Mouse (Mus musculus) neural tube, embryonic 12.5 days (tissue): ENCODE data around the gene Slc9a1. TPM values are rescaled to one million over a fixed set of nuclear protein-coding genes. Genes with fewer than 3 reads are reported as not detected.
A peak's percentile ranks its signal among the peaks of the same experiment; 100 is the strongest.

Source experiments
- ATAC-seq: fragments of 200-750 bp; cut with Nextera tagmentation; 2 replicates; pipeline ENCODE4 v1.8.0; 2017; ENCODE audit warnings: low read depth, mild to moderate bottlenecking, moderate TSS enrichment, moderate library complexity; ENCODE audit not compliant: low FRiP score
- H3K27ac ChIP-seq: fragments of 300-500 bp; sonication (generic); 2 replicates; pipeline ENCODE4 v1.5.1; 2016
- H3K27me3 ChIP-seq: fragments of 300-500 bp; sonication (generic); replicated peaks from 2 replicates; pipeline ENCODE4 v1.6.1; 2016; ENCODE audit warnings: mild to moderate bottlenecking
- H3K36me3 ChIP-seq: fragments of 300-500 bp; sonication (generic); 2 replicates; pipeline ENCODE4 v1.6.1; 2016; ENCODE audit warnings: mild to moderate bottlenecking
- H3K4me1 ChIP-seq: fragments of 300-500 bp; sonication (generic); 2 replicates; pipeline ENCODE4 v1.6.1; 2016
- H3K4me2 ChIP-seq: fragments of 300-500 bp; sonication (generic); replicated peaks from 2 replicates; pipeline ENCODE4 v1.6.1; 2016; ENCODE audit warnings: mild to moderate bottlenecking
- H3K4me3 ChIP-seq: fragments of 300-500 bp; sonication (generic); 2 replicates; pipeline ENCODE4 v1.5.1; 2016
- H3K9ac ChIP-seq: fragments of 300-500 bp; sonication (generic); 2 replicates; pipeline ENCODE4 v1.6.1; 2016; ENCODE audit warnings: mild to moderate bottlenecking
- H3K9me3 ChIP-seq: fragments of 300-500 bp; sonication (generic); 2 replicates; pipeline ENCODE4 v1.6.1; 2016; ENCODE audit warnings: mild to moderate bottlenecking
- whole genome bisulfite sequencing: fragments of 180-500 bp; shearing (Covaris S2); methylation state at CpG from one replicate; pipeline ENCODE4 v1.1.7; 2016; 5-methylcytosine and 5-hydroxymethylcytosine counted together
- polyA plus RNA-seq: library from polyadenylated mRNA; unstranded; fragments of >200 nt; fragmentation: Nextera tagmentation; extraction: Ambion mirVana; gene quantifications from 2 replicates; pipeline ENCODE4 v1.2.1, GENCODE M21; 2016

Slc9a1 gene
- polyA plus RNA-seq, result 7.1 and 9.0 TPM in 2 replicates

- Histone ChIP-seq H3K27me3 (no peaks in the 10 kb centered on the region), H3K4me2 (peak within 1 kb of the TSS; percentile 80), H3K4me1 (peaks cover 41% of the 10 kb centered on the region), H3K36me3 (no peaks in the 10 kb centered on the region), H3K9me3 (no peaks in the 10 kb centered on the region), H3K27ac (peak within 1 kb of the TSS; percentile 16; the same call in 1 of the 2 replicates), H3K4me3 (peak within 1 kb of the TSS; percentile 86), H3K9ac (peak within 1 kb of the TSS; percentile 87)
- peak; percentile 94 for ATAC-seq
- WGBS, result under 1% methylated on average over 40 of the region's 40 CpGs
Measured at GRCm38 (mm10) chr4:133369553-133370297, at the start of gene Slc9a1. Slc9a1 (plus strand) TSS chr4:133369706.

- Histone ChIP-seq H3K27ac (no peak overlapping the region), H3K36me3 (no peaks in the 10 kb centered on the region), H3K9me3 (no peaks in the 10 kb centered on the region), H3K4me3 (no peak overlapping the region), H3K4me1 (no peaks in the 10 kb centered on the region; the same call in 1 of the 2 replicates), H3K9ac (no peak overlapping the region), H3K4me2 (no peak overlapping the region), H3K27me3 (no peaks in the 10 kb centered on the region)
- WGBS, result 90% methylated on average over 7 of the region's 7 CpGs
- ATAC-seq, result no peak
Measured at GRCm38 (mm10) chr4:133328129-133328528, 41.4 kb upstream of the Slc9a1 start.

GRCm38 (mm10) chr4:133330296-133330695 is 39.2 kb upstream of the Slc9a1 start:
- H3K27ac ChIP-seq, result no peak overlapping the region
- H3K4me1 ChIP-seq, result no peaks in the 10 kb centered on the region; the same call in 1 of the 2 replicates
- no peaks in the 10 kb centered on the region for H3K9me3 ChIP-seq
- 86% methylated on average over 4 of the region's 4 CpGs for WGBS
- no peak overlapping the region for H3K4me2 ChIP-seq
- no peak for ATAC-seq
- no peaks in the 10 kb centered on the region for H3K36me3 ChIP-seq
- H3K4me3 ChIP-seq, result no peak overlapping the region
- no peaks in the 10 kb centered on the region for H3K27me3 ChIP-seq
- no peak overlapping the region for H3K9ac ChIP-seq

- no peak for ATAC-seq
- WGBS, result 84% methylated on average over 6 of the region's 6 CpGs
- H3K4me1 ChIP-seq, result peaks cover 13% of the 10 kb centered on the region
- H3K36me3 ChIP-seq, result no peaks in the 10 kb centered on the region
- no peak overlapping the region for H3K4me3 ChIP-seq
- no peak overlapping the region for H3K27ac ChIP-seq
- no peaks in the 10 kb centered on the region for H3K27me3 ChIP-seq
- no peak overlapping the region for H3K9ac ChIP-seq
- H3K9me3 ChIP-seq, result no peaks in the 10 kb centered on the region
- H3K4me2 ChIP-seq, result no peak overlapping the region
Measured at GRCm38 (mm10) chr4:133333306-133333705, 36.2 kb upstream of the Slc9a1 start.

GRCm38 (mm10) chr4:133337833-133338520 is 31.5 kb upstream of the Slc9a1 start:
- H3K4me3 ChIP-seq, result peak overlapping the region; percentile 95
- H3K9ac ChIP-seq, result peak overlapping the region; percentile 92
- no peak for ATAC-seq
- H3K27me3 ChIP-seq, result no peaks in the 10 kb centered on the region
- H3K9me3 ChIP-seq, result no peaks in the 10 kb centered on the region
- no peaks in the 10 kb centered on the region for H3K36me3 ChIP-seq
- peaks cover 13% of the 10 kb centered on the region for H3K4me1 ChIP-seq
- H3K4me2 ChIP-seq, result peak overlapping the region; percentile 82
- H3K27ac ChIP-seq, result no peak overlapping the region
- WGBS, result 14% methylated on average over 14 of the region's 14 CpGs

- Histone ChIP-seq H3K27ac (peak overlapping the region; percentile 72), H3K4me2 (peak overlapping the region; percentile 82), H3K4me3 (peak overlapping the region; percentile 95), H3K9ac (peak overlapping the region; percentile 92), H3K27me3 (no peaks in the 10 kb centered on the region), H3K9me3 (no peaks in the 10 kb centered on the region), H3K4me1 (peaks cover 13% of the 10 kb centered on the region), H3K36me3 (no peaks in the 10 kb centered on the region)
- peak; percentile 29 for ATAC-seq
- under 1% methylated on average over 38 of the region's 39 CpGs for WGBS
Measured at GRCm38 (mm10) chr4:133338521-133339095, 30.9 kb upstream of the Slc9a1 start.

GRCm38 (mm10) chr4:133339148-133339749 is 30.3 kb upstream of the Slc9a1 start:
- H3K27me3 ChIP-seq, result no peaks in the 10 kb centered on the region
- H3K9ac ChIP-seq, result peak overlapping the region; percentile 92
- H3K4me3 ChIP-seq, result peak overlapping the region; percentile 95
- H3K4me2 ChIP-seq, result peak overlapping the region; percentile 82
- peak; percentile 96 for ATAC-seq
- H3K27ac ChIP-seq, result peak overlapping the region; percentile 72
- H3K36me3 ChIP-seq, result no peaks in the 10 kb centered on the region
- WGBS, result 1% methylated on average over 60 of the region's 60 CpGs
- peaks cover 13% of the 10 kb centered on the region for H3K4me1 ChIP-seq
- no peaks in the 10 kb centered on the region for H3K9me3 ChIP-seq

- Histone ChIP-seq H3K9me3 (no peaks in the 10 kb centered on the region), H3K27me3 (no peaks in the 10 kb centered on the region), H3K4me3 (no peak overlapping the region), H3K4me1 (peaks cover 13% of the 10 kb centered on the region), H3K9ac (no peak overlapping the region), H3K36me3 (no peaks in the 10 kb centered on the region), H3K4me2 (no peak overlapping the region), H3K27ac (no peak overlapping the region)
- 85% methylated on average over 2 of the region's 2 CpGs for WGBS
- no peak for ATAC-seq
Measured at GRCm38 (mm10) chr4:133340217-133340616, 29.3 kb upstream of the Slc9a1 start.

- no peak overlapping the region for H3K4me2 ChIP-seq
- ATAC-seq, result no peak
- 9% methylated on average over 4 of the region's 4 CpGs for WGBS
Measured at GRCm38 (mm10) chr4:133344112-133344511, 25.4 kb upstream of the Slc9a1 start.

GRCm38 (mm10) chr4:133345702-133346101 is 23.8 kb upstream of the Slc9a1 start:
- Histone ChIP-seq H3K27ac (no peak overlapping the region), H3K9me3 (no peaks in the 10 kb centered on the region), H3K27me3 (no peaks in the 10 kb centered on the region), H3K9ac (no peak overlapping the region), H3K4me1 (no peaks in the 10 kb centered on the region), H3K4me3 (no peak overlapping the region), H3K4me2 (no peak overlapping the region), H3K36me3 (no peaks in the 10 kb centered on the region)
- WGBS, result 91% methylated on average over 6 of the region's 6 CpGs
- ATAC-seq, result no peak

More at GRCm38 (mm10) chr4:133344112-133344511, 25.4 kb upstream of the Slc9a1 start:
- Histone ChIP-seq H3K36me3 (no peaks in the 10 kb centered on the region), H3K4me3 (no peak overlapping the region), H3K9ac (no peak overlapping the region), H3K4me1 (no peaks in the 10 kb centered on the region), H3K27me3 (no peaks in the 10 kb centered on the region), H3K27ac (no peak overlapping the region), H3K9me3 (no peaks in the 10 kb centered on the region)

GRCm38 (mm10) chr4:133346577-133346976 is 22.9 kb upstream of the Slc9a1 start:
- H3K9ac ChIP-seq, result no peak overlapping the region
- no peak overlapping the region for H3K4me3 ChIP-seq
- H3K9me3 ChIP-seq, result no peaks in the 10 kb centered on the region
- no peaks in the 10 kb centered on the region for H3K27me3 ChIP-seq
- no peaks in the 10 kb centered on the region for H3K36me3 ChIP-seq
- no peak for ATAC-seq
- WGBS, result 81% methylated on average over 4 of the region's 4 CpGs
- no peaks in the 10 kb centered on the region for H3K4me1 ChIP-seq
- no peak overlapping the region for H3K4me2 ChIP-seq
- H3K27ac ChIP-seq, result no peak overlapping the region

GRCm38 (mm10) chr4:133347624-133348023 is 21.9 kb upstream of the Slc9a1 start:
- 67% methylated on average over 4 of the region's 4 CpGs for WGBS
- ATAC-seq, result no peak

More at GRCm38 (mm10) chr4:133347624-133348023, 21.9 kb upstream of the Slc9a1 start:
- no peaks in the 10 kb centered on the region for H3K4me1 ChIP-seq
- no peaks in the 10 kb centered on the region for H3K36me3 ChIP-seq
- H3K27me3 ChIP-seq, result no peaks in the 10 kb centered on the region
- H3K4me3 ChIP-seq, result no peak overlapping the region
- no peaks in the 10 kb centered on the region for H3K9me3 ChIP-seq
- no peak overlapping the region for H3K4me2 ChIP-seq
- no peak overlapping the region for H3K9ac ChIP-seq
- no peak overlapping the region for H3K27ac ChIP-seq
